Mouse (Mus musculus): ENCODE measurements at regions not wholly inside any gene's neighbourhood (a gene's known extent, or its start where the extent isn't known, plus 50 kb on each side); places are given as distances from the start of the nearest gene placed in this dataset.

DNA sequence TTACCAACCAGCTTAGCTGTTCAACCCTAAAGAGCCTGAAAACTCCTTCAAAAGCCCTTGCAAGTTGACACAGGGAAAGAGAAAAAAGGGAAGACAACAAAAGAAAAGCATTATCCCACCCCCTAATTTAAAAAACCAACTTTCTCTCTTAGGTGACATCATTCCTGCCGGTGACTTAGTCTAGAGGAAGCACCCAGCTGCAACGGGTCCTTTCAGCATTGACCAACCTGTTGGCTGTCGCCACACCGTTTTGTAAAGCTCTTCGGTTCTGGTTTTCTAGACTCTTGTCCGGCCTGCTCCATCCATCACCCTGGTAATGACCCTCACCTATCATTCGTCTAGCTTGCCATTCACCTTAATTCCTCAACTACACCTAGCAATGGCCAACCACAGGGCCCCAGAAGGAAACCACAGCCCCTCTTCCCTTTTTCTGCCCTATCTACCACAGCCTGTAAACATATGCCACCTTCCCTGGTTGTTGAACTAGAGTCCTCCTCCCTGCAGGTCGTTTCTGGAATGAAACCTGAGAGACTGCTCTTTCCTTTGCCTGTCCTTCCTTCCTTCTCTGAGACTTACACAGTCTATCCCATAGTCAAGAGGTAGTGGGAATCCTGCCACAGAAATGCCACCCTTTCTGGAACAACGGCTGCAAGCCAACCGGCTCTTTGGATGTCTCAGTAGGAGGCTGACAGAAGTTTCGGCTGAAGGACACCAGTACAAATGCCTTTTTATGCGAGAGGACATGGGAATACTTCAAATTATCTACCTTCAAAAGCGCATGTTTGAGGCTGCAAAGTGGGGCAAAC is 87.9 kb downstream of the Foxb1 start:
- intact Hi-C loops (cut with DNase I), result no loop called here
- Histone ChIP-seq H3K27ac (no peak overlapping the region), H3K4me3 (no peak overlapping the region)
- no peak for DNase-seq
- TF ChIP-seq CTCF (IDR thresholded peaks at IDR 0.05), result no peak

DNA sequence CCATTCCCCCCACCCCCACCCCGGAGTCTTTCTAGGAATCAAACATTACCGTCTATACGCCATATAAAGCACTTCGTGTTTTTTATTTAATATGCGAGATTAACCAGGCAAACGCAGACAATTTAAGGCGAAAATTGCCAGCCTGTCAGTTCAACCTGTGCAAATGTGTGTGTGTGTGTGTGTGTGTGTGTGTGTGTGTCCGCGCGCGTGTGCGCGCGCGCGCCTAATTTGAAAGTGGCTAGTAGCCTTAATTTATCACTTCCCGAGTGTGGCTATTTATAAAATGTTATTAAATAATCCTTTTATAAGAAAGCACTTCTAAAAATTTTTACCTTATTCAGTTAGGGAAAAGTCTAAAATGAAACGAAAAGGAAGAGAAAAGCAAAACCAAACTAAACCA is 89.5 kb downstream of the Foxb1 start:
- no peak for DNase-seq
- Histone ChIP-seq H3K27ac (no peak overlapping the region), H3K4me3 (peak overlapping the region; percentile 29)
- intact Hi-C loops (cut with DNase I), result no loop called here
- no peak for TF ChIP-seq CTCF (IDR thresholded peaks at IDR 0.05)

DNA sequence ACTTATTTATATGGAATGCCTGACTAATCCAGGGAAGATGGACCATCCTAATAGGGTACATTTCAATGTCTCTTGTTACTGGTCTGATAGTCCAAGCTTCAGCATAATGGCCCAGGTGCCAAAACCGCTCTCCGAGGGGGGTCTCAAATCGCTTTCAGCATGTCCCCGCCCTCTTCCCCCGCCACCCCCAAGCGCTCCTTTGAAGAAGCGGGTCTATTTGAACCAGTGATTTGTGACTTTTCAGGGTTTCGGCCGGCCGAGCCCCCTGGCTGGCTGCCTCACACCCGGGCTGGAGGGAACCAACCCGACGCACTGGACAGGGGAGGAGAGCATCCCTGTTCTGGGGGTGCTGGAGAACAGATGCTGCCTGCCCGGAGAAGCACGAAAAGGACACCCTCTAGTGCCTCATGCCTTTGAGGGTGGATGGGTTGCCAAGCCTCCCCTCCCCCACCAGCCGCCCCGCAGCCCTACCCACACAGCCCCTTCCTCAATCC is 90.1 kb downstream of the Foxb1 start:
- no peak for TF ChIP-seq CTCF (IDR thresholded peaks at IDR 0.05)
- intact Hi-C loops (cut with DNase I), result no loop called here
- DNase-seq, result no peak
- Histone ChIP-seq H3K27ac (no peak overlapping the region), H3K4me3 (no peak overlapping the region)

DNA sequence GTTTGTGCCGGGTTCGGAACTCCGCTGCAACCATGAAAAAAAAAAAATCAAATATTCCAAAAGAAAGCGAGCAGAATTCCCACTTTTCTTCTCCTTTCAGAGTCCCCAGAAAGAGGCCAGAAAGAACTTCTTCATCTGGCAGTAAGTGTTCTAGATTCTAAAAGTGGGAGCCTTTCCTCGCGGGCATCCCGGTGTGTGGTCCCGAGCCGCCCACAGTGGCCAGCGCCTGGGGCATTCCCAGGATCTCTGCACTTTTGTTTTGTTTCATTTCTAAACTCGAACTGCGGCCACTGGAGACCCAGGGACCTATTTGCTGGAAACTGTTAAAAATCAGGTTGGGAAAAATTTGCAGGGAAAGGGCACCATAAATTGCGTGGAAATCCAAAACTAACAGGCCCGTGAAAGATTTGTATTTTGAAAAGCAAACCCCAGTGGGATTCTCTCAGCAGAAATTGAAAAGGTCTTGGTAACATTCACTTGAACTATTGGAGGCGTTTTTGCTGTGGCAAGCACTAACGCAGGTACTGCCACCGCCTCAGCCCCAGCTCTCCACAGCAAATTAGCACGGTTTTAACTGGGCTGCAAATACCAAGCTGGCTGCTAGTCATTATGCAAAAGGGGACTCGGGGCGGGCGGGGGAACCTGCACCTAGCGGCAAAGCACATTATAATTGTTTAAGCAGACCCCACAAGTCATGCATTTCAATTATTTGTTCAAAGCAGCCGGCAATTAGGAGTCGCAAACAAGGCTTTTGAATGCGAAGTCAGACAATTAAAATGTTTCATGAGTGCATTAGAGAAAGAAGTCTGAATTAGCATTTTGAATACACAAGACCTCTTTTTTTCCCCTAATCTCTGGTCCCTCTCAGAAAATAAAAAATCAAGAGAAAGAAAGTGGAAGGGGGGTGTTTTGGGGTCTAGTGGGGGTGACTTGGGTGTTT is 90.9 kb downstream of the Foxb1 start:
- intact Hi-C loops (cut with DNase I), result no loop called here
- TF ChIP-seq CTCF (IDR thresholded peaks at IDR 0.05), result no peak
- Histone ChIP-seq H3K4me3 (0 out of 2 replicates have a peak overlapping the region, but pooled peaks have one; percentile 7), H3K27ac (no peak overlapping the region)
- no peak for DNase-seq

DNA sequence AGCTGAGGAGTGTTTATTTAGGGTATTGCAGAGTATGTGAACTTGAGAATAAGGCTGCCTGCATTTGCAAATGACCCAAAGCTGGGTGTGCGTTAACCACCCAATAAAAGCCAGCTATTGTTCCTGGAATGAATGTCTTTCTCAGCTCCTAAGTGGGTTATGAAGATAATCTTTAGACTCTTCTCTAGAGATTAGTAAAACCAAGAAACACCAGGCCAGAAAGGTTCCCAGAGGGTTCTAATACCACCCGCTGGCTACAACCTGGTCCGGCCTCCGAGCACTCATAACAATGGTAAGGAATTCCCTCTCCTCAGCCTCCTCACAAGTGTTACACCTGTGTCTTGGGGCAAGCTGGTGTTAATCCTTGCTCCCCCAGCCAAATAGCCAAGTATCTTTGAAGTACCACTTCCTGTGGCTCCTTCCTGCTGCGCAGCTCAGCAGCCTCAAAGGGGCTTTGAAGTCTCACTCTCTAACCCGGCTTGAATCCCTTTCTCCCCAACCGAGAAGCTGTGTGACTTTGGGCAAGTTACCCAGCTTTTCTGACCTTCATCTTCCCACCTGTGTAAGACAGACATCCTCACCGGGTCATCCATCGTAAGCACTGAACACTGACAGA is 92.2 kb downstream of the Foxb1 start:
- DNase-seq, result no peak
- H3K4me3 ChIP-seq, result no peak overlapping the region
- H3K27ac ChIP-seq, result no peak overlapping the region
- TF ChIP-seq CTCF (IDR thresholded peaks at IDR 0.05), result no peak
- intact Hi-C loops (cut with DNase I), result no loop called here

DNA sequence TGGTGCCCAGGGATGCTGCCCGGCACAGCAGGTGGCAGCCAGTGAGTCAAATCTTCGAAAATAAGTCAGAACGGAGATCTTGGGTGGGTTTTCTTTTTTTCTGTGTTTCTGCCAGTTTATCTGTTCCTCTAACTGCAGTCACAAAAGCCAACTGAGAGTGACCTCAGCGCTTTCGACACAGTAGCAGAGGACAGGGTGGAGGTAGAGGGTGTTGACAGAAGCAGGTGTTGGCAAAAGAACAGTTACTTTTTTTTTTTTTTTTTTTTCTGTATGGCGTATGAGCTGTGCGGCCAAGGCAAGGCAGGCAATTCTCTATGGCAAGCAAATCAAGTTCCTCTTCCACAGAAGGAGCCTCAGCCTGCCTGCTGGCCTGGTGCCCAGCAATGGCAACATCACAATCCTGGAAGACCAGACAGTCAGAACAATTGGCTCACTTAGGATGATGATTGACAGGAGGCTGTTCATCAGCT is 93.6 kb downstream of the Foxb1 start:
- Histone ChIP-seq H3K27ac (no peak overlapping the region), H3K4me3 (no peak overlapping the region)
- no peak for TF ChIP-seq CTCF (IDR thresholded peaks at IDR 0.05)
- peak; percentile 47 for DNase-seq
- intact Hi-C loops (cut with DNase I), result no loop called here

DNA sequence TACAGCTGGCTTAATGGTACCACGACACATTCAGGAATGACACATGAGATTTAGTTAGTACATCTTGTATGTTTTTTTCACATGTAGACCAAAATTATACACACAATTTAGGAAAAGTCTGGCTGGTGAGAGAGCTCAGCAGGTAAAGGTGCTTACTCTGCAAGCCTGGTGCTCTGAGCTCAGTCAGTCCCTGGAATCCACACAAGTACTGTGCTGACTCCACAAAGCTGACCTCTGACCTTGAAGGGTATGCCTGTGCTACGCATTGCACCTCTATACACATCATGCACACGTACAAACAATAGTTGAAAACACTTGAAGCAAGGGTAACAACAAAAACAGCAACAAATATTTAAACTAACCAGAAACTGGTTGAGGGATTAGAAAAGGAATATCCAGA is 96.5 kb downstream of the Foxb1 start:
- intact Hi-C loops (cut with DNase I), result no loop called here
- no peak for TF ChIP-seq CTCF (IDR thresholded peaks at IDR 0.05)
- no peak overlapping the region for H3K4me3 ChIP-seq
- H3K27ac ChIP-seq, result no peak overlapping the region
- no peak for DNase-seq

DNA sequence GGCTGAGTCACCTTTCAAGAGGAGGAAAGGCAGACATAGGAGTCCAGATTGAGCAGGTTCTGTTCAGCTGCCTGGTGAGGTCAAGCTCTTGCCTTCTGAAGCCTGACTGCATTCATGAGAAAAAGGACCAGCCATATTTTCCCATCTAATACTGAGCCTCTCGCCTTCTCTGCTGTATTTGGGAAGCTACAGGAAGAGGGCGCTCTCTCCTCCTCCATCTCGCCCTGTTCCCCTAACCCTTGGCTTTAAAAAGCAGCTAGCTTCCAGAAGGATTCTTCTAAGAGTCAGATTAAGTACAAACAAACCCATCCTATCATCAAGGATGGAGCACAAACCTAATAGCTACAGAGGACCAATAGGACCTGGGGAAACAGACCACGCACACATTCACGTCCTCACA is 98.3 kb downstream of the Foxb1 start:
- intact Hi-C loops (cut with DNase I), result no loop called here
- Histone ChIP-seq H3K4me3 (no peak overlapping the region), H3K27ac (no peak overlapping the region)
- TF ChIP-seq CTCF (IDR thresholded peaks at IDR 0.05), result peak; percentile 34
- no peak for DNase-seq

DNA sequence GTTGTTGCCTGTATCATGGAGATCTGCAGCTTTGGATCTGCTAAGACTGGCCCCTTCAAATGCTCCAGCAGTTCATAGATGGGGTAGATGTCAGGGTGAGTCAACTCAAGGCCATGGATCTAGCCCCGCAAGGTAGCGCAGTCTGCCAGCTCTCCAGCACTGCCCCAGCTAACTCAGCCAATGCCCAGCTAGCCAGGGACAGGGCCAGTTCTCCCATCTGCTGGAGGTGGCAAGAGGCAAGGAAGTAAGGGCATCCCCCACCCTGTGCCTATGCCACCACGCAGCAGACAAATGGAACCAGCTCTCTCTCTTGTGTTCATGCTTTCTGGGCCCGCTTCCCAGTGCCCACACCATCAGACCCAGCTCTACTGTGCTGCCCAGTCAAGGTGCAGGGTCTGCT is 102.5 kb downstream of the Foxb1 start:
- DNase-seq, result no peak
- Histone ChIP-seq H3K27ac (no peak overlapping the region), H3K4me3 (no peak overlapping the region)
- intact Hi-C loops (cut with DNase I), result no loop called here
- TF ChIP-seq CTCF (IDR thresholded peaks at IDR 0.05), result no peak

DNA sequence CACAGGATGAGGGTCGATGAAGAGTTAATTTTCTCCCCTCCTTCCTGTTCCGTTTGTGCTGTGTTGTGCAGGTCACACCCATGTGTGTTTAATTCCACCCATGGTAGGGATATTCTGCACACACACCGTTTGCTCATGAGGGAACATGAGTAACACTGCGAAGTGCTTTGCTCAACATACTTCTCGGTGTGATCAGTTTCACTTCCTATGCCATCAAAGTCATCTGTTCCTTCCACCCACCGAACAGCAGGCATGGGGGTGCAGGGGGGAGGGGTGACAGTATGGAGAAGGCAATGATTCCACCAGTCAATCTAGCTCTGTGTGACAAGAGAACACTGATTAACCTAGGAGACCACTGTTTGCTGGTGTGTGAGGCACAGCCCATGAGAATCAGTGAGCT is 104.7 kb downstream of the Foxb1 start:
- intact Hi-C loops (cut with DNase I), result no loop called here
- no peak for DNase-seq
- Histone ChIP-seq H3K4me3 (no peak overlapping the region), H3K27ac (no peak overlapping the region)
- TF ChIP-seq CTCF (IDR thresholded peaks at IDR 0.05), result no peak

DNA sequence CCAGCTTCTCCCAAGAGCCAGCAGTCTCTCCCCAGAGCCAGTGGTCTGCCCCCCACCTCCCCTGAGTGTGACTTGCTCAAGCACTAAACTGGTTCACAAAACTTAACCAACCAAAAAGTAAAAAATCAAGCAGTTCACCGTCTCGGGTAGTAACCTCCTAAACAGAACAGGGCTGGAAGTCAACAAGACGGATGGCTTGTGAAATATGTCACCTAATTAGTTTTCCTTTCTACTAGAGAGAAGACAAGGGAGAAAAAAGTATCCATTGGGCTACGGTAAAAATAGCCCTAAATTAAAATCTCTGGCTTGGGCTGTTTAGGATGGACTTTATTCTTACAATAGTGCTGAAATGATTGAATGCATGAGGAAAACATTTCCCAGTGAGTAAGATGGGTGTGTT is 108.6 kb downstream of the Foxb1 start:
- no peak for TF ChIP-seq CTCF (IDR thresholded peaks at IDR 0.05)
- intact Hi-C loops (cut with DNase I), result no loop called here
- Histone ChIP-seq H3K27ac (no peak overlapping the region), H3K4me3 (no peak overlapping the region)
- no peak for DNase-seq

DNA sequence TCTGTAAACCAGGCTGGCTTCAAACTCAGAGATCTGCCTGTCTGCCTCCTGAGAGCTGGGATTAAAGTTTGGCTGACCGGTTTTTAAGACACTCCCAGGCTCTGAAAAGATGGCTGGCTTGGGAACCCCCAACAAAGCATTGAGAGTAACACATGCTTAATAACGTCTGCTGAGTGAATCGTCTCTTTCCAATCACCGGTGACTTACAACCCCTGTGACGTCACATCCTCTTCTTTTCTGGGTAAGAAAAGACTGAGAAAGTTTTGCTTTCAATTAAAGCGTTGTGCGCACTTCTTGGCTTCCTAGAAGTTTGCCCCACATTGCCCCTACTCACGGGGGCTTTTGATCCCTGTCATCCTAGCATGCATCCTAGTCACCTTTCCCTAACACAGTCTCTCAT is 109.1 kb downstream of the Foxb1 start:
- no peak for TF ChIP-seq CTCF (IDR thresholded peaks at IDR 0.05)
- H3K4me3 ChIP-seq, result no peak overlapping the region
- H3K27ac ChIP-seq, result no peak overlapping the region
- no peak for DNase-seq
- intact Hi-C loops (cut with DNase I), result no loop called here

DNA sequence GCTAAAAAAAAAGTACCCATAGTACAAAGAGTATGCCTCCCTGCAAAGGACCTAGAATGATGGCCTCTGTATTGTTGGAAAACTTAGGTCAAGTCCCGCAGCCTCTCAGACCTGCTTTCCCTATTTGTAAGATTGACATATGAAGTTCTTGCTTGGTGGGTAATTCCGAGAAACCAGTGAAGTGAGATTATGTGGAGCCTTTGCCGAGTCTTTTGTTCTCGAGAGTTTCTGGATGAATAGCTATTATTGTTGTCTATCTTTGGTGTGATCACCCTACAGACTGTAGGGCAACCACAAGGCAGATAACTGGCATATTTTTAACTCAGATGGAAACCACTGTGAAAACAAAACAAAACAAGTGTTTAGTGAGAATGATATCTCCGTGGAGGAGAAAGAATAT is 118.1 kb downstream of the Foxb1 start:
- Histone ChIP-seq H3K4me3 (no peak overlapping the region), H3K27ac (no peak overlapping the region)
- intact Hi-C loops (cut with DNase I), result no loop called here
- DNase-seq, result no peak
- no peak for TF ChIP-seq CTCF (IDR thresholded peaks at IDR 0.05)

Measured in gastrocnemius, adult 2 months (tissue).